Mouse (Mus musculus): ENCODE results near the gene Zfp462.

The Zfp462 gene

DNA sequence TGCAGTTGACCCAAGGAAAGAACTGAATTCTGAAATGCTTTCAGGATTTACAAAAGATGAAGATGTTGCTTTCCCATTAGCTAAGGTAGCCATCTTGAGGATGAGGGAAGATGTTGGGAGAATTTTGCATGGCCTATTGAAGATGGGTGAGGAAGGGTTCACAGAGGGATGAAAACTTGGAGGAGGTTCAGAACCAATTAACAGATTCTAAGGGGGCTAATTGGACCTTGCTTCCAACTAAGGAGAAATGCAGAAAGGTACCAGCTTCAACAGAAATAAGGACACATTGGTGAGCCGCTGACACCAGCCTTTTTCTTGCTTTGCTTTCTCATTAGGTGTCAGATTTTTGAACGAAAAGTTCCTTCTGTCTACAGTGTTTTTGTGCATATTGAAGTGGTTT lies 6.0 kb downstream of the Zfp462 start:
- CTCF ChIA-PET, result no interaction called here

DNA sequence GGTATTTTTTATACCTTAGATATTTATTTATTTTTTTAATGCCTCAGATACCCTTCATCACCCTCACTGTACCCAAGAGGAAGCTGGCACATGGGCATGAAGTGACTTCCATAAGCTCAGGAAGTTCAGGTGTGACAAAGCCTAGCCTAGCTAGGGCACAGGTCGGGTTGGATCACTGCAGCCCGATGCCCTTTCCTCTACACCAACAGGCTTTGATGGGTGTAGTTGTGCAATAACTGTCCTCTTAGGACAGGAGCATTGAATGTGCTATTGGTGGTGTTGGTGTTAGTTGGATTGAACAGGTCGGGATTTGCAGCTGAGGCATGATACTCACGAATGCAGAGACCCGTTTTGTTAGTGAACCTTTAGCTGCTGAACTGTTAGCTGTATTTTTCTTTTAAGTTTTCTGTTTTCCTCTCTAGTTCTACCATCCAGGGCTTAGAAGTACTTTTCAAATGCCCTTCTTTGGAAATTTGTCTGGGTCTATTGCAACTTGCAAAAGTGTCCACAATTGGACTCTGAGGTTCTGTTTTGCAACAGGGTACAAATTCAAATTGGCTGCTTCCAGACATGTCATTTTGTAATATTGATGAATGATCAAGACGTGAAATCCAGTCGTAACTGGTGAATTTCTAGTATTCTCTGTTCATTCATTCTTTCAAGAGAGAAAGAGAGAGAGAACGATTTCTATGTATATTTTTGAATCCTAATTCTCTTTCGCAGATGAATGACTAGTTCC lies 9.0 kb downstream of the Zfp462 start:
- CTCF ChIA-PET, result no interaction called here

DNA sequence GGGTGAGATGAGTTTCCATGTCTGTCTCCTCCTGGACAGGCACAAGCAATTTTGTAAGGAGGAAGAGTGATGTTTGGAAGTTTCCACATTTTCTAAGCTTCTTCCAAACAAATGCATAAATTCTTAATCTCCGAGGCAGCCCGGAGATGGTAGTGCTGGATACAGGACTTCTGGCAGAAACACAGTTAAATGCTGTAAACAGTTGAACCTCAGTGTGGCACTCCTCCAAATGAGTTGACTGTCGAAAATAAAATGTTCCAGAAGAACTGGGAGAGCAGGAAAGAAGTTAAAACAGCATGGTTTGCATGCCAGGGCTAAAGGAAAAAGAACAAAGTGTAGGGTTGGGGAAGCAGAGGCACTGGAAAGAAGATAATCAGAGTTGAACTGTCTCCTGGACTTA lies 9.6 kb downstream of the Zfp462 start:
- CTCF ChIA-PET, result no interaction called here

DNA sequence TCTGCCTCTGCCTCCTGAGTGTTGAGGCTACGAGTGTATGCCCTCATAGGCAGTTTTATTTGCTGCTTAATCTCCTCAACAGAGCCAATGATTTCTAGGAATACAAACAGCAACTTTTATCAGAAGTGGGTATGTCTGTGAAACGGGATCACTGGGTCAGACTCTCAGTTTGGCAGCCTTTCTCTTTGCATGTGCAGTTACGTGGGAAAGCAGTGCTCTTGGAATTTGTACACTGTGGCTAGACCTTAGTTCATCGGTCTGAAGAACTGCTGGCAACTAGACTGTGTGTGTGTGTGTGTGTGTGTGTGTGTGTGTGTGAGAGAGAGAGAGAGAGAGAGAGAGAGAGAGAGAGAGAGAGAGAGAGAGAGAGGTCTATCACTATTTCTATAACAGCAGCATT lies 15.9 kb downstream of the Zfp462 start:
- CTCF ChIA-PET, result no interaction called here

DNA sequence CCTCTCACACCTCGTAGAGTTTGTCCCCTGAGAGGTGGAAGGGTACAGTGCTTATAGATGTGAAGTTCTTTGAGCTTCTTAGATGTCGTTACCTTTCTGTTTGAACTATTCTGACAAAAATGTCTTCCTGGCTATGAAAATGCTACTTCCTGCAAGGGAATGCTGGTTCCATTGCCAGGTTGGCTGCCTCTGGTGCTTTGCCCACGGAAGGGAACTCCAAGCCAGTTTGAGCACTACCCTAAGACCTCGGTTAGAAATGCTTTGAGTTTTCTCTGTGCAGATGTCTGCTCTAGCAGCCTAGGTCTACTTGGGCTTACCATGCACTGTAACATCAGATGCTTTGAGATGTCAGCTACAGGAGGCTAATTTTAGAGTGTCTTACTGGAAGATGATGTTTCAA lies 17.3 kb downstream of the Zfp462 start:
- CTCF ChIA-PET, result no interaction called here

DNA sequence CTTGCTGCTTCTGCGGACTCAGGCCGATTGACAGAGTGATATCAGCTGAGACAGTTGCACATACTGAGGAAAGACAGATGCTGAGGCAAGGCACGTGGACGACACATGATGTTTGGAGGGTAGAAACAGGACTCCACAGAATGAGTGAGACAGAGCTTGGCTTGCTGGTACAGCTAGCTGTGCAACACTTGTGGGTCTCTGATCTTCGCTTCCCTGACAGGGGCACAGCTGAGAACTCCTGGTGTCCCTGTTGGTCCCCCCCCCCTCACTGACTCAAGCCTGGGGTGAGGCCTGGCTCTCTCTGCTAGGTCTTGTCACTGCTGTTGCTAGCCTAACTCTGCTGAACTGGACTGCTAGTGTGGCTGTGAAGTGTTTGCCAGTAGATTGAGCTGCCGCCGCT lies 18.7 kb downstream of the Zfp462 start:
- CTCF ChIA-PET, result no interaction called here

DNA sequence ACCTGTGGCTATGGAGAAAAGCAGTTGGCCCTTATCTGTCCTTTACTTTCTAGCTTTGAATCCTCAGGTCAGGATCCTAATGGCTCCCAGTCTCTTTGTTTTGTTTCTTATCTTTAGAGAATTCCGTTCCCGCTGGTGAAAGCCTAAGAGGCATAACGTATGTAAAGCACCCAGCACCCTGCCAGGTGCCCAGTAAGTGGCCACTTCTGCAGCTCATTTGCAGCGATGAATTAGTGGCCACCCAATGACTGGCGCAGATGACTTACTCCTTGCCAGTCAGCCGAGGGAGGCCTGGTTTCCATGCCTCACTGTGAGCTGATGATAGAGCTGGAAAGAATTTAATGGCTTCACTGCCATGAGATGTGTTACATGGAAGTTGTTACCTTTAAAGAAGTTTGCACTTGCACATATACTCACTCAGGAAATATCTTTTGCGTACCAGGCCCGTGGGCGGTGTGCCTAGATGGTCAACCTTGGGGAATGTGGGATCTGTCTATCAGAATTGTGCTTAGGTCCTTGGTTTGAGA lies 20.4 kb downstream of the Zfp462 start:
- CTCF ChIA-PET, result no interaction called here

DNA sequence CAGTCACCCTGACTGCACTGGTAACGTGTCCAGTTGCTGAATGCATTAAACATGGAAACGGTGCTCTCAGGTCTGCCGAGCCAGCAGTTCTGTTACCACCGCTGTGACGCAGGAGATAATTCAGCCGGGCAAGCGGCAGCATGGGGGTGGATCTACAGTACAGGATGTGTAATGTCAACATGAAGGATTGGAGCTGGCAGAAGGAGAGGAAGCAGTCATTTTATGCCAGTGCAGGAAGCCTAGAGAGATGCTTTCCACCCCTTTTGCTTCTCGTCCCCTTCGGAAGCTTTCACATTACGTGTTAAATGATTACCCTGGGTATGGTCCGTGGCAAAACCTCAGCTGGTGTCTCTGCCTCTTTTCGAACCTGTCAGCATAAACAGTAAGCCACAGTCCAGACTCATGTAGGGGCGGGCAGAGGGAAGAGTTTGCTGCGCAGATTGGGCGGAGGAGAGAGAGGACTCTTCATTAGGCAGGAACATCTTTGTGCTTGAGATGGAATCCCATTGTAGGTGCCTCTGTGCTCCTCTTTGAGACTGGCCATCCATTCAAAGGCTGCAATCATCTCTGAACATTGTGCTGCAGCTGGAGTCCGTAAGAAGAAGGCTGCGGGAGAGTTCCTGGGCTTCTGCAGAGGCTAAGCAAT lies 21.4 kb downstream of the Zfp462 start:
- CTCF ChIA-PET, result no interaction called here

DNA sequence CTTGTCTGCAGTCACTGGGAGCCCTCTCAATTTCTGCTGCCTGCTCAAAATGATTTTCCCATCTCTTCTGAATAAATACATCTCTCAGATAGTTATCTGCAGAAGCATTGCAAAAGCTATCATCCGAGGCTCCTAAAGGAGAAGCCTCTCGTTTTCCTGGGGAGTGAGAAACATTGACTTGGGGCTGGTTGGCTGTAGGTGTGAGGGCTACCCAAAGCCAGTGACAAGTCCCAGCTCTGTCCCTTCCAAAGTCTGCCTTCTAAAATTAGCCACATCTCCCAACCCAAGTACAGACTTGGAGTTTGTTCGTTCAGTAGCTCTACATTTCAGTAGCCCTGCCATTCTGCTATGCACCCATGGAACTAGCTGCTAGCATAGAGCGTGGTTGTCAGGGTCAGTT lies 22.3 kb downstream of the Zfp462 start:
- CTCF ChIA-PET, result no interaction called here

DNA sequence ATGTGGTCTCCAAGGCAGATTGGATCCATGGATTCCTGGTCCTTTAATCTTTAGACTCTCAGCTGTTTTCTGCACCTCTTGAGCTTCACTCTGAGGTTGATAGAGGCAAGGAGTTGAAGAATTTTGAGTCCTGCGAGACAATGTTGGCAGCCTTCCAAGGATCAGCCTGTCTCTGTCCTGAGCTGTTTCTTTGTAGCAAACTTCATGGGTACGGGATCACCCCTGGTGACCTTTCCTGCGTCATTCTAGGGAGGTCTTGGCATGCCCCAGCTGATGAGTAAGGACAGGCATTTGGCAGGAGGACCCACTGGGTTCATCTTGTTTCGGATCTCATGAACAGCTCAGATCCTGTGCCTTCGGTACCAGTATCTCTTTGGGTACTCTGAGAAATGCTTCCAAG lies 22.9 kb downstream of the Zfp462 start:
- CTCF ChIA-PET, result no interaction called here

DNA sequence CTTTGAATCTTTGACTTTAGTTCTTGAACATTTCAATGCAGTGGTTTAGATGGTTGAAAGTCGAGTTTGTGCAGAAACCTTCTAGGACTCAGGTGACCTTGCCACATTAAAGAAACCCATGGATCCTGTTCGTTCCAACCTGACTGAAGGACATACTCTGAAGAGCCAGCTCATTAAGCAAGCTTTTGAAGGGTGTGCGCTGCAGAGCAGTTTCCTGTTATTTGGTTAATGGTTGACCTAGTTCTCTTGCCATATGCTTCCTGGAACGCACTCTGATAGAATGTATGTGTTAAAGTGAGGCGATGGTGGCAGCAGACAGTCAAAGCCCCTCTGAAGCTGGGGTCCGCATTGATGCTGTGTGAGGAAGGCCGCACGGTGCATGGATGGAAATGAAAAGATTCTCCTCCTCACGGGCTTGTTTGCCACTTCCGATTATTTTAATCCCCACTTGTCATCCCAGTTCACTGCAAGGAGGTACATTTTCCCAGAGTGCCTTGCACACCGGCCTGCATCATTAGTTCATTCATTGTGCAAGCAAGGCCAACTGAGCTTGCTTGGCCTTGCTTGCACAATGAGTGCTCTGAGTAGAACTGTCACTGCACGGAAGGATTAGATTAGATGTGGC lies 24.9 kb downstream of the Zfp462 start:
- CTCF ChIA-PET, result no interaction called here

DNA sequence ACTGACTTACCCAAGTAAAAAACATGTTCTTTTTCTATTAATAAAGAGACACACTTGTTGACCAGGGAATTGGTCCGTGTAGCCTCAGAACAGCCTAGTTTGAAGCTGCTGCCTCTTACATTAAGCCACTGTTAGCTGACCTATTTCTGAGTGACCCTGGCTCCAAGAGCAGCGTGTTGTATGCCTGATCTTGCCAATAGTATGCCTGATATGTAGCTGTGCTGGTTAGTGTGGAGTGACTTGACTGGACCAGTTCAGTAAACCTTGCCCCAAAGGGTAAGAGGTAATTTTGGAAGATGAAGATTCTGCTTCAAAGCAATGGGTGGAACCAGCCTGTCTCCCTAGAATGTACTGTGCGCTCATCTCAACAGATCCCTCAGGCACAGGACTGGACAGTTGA lies 26.5 kb downstream of the Zfp462 start:
- CTCF ChIA-PET, result no interaction called here

DNA sequence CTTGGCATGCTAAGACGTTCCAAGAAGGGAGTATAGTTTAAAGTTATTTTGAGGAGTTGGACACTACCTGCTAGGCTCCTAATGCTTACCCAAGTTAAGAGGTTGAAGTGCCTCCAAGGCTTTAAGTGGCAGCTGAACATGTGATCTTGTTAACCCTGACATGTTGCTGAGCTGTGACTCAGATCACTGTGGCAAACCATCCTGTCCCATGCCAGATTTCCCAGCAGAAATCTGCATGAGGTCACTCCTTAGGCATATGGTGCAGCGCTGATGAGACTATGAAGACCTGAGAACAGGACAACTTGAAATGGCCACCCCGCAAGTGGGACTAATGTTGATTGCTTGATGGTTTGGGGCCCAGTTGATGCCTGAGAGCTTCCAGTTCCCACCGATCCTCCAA lies 27.2 kb downstream of the Zfp462 start:
- CTCF ChIA-PET, result no interaction called here

DNA sequence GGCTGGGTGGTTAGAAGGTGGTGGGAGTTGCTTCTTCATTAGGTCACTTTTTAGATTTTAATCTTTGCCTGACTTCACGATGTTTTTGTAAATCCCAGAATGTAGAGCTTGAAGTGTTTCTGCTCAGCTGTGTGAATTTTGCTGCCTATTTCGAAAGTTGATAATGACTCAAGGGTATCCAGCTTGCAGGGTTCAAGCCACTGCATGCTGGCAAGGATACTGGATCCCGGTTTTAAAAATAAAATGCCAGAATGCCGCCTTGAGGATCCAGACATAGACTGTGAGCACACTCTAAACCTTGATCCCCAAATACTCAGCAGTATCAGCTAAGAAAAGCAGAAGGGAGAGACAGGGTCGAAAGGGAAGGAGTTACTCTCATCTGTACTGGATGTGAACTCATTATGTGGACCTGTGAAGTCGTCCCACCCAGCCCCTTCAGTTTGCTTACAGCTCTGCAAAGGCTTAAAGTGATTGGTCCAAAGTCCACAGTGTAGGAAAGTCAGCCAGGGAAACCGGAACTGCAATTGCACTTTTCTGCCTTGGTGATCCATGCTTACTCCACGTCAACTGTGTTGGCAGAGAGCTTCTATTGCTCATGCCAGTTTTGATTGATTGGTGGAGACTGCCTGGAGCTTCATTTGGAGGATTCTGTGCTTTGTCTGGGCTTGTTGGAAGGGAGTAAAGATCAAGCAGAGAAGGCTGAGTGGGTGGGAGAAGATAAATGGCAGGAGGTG lies 28.1 kb downstream of the Zfp462 start:
- CTCF ChIA-PET, result no interaction called here

DNA sequence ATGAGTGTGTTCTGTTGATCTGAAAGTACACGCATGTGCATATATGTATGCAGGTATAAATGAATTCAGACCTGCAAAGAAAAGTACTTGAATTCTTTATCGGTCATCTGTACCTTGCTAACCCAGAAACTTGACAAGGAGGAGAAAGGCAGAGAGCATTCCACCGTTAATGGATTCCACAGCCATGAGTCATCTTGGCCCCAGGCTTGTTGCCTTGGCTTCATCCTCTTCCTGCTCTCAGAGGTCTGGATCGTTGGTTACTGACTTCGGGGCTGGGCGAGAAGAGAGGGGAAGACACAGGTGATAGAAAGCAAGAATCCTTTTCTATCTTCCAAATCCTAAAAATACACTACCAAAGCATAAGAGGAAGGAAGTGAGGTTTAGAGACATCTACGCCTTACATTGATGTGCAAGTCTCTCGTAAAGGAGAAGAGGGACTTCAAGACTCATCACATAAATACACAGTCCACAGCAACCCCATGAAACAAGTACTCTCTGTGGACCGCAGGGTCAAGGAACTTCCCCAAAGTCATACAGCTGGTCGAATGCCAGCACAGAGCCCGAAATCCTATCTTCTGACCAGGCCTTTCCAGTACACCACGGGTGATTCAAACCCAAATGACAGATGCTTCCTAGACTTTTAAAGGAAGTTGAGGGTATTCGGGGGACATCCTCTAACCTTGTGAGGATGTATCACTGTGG lies 35.1 kb downstream of the Zfp462 start:
- CTCF ChIA-PET, result no interaction called here

DNA sequence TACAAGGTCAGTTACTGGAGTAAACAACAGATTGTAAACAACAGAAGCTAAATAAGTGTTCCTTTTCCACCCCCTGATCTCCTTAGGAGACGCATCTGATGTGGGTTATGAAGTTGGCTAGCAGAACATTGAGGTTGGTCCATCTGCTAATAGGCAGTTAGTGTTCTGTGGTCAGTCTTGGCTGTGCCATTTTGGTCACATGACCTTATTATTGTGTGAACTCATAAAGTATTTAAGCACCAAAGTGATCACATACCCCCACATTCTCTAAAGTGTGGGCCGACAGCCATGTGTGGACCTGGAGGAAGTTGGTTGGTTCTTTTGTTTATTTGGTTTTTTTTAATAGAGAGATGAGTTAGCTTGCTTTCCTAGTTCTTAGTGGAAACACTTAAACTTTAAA lies 39.7 kb downstream of the Zfp462 start:
- CTCF ChIA-PET, result no interaction called here

DNA sequence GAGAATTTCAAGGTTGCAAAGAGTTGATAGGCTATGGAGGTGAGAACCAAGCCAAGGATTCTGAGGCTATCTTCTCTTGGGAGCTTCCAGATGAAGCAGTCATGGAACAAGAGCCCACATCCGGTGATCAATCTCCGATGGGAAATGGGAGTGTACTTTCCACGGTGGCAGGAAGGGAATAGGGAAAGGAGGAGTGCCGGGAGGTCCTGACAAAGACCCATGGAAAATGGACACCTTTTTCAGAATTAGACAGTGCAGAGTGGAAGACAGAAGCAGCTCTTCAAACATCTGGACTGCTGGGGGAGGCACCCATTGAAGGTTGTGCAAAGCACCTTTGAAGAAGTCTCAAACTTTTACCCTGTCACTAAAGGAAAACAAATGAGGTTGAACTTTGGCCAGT lies 41.8 kb downstream of the Zfp462 start:
- CTCF ChIA-PET, result no interaction called here

DNA sequence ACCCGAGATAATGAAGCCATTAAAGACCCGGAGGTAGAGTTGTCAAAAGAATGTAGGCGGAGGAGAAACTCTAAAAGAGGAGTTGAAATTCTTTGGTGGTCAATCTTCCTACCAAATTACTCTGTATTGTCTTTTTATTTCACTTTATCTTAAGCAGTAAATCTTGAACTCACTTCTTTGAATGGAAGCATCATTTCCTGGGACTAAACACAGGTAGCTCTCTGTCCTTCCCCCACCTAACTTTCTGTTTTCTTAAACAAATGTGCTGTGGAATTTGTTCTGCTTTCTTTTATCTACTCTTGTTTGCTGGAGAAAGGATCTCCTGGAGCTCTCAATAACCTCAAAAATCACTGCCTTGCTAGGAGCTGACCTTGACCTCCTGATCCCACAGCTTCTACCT lies 42.4 kb downstream of the Zfp462 start:
- CTCF ChIA-PET, result no interaction called here

DNA sequence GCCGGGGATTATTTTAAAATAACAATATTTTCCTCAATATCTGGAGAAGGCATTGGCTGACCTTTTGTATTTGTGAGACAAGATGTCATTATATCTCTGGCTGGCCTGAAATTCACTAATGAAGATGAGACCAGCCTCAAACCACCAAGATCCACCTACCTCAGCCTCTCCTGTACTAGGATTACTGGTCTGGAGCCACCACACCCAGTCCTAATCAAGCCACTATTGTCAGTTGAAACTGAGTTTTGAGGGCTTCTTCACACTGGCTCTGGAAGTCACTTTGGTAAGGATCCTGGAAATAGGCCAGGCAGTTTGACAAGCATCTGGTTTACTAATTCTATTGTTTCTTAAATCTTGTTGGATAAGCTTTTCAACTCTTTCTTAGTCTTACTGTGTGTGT lies 43.1 kb downstream of the Zfp462 start:
- CTCF ChIA-PET, result interaction anchor here (0.6 kb wide), 1 partner anchor 783 kb away, joined by 7 read pairs; no protein-coding TSS in a partner anchor

DNA sequence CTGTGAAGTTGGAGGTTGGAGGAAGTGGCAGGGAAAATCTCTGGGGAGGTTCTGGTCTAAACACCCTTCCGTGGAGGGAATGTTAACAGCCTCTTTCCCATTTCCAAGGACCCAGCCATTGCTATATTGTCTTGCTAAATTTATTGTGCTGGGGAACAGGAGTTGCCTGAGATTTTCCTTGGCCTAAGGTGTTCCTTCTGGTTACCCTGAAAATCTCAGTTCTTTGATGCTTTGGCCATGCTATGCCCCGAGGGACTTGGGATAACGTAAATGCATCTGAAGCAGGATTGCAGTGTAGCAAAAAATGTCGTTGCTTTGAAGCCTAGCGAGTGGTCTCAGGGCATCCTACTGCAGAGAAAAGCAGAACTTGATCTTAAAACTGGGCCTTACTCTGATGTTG lies 47.1 kb downstream of the Zfp462 start:
- CTCF ChIA-PET, result no interaction called here

DNA sequence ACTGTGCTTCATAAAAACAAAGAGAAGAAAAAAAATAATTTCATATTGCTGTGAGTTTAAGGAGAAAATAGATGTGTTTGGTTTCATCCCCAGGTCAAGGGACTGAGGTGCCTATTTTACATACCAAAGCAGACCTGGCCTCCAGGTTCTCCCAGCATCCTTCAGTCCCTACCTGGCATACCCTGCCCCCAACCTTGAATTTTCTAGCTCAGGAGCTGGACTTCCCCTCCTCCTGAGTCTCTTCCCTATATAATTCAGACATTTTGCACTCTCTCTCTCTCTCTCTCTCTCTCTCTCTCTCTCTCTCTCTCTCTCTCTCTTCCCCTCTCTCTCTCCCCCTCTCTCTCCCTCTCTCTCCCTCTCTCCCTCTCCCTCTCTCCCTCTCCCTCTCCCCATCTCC lies 48.2 kb downstream of the Zfp462 start:
- CTCF ChIA-PET, result interaction anchor here (0.6 kb wide), 1 partner anchor 32 kb away, joined by 3 read pairs; no protein-coding TSS in a partner anchor

DNA sequence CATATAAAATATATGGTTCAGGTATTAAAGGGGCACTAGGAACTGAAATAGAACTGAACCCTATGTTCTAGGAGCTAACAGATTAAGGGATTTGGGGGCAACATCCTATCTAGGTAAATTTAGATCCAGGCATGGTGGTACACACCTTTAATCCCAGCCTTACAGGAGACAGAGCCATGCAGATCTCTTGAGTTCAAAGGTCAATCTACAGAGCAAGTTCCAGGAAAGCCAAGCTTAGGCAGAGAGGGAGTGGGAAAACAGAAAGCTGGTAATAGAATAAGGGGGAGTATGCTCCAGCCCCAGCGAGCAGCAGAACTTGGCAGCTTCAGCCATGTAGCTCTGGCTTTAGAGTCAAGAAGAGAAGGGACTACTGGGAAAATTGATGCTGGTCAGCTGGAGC lies 50.4 kb downstream of the Zfp462 start:
- CTCF ChIA-PET, result no interaction called here
